Mouse (Mus musculus) myocyte (in vitro differentiated cells): ENCODE data around the gene Ptprm. TPM values are rescaled to one million over a fixed set of nuclear protein-coding genes. Genes with fewer than 3 reads are reported as not detected.

Experiments
- H3K27me3 ChIP-seq: one replicate; pipeline ENCODE4 v1.6.1; 2011; ENCODE audit not compliant: control insufficient read depth, insufficient read depth, insufficient read length
- H3K36me3 ChIP-seq: one replicate; pipeline ENCODE4 v1.6.1; 2011; ENCODE audit not compliant: control insufficient read depth, insufficient read depth
- H3K4me2 ChIP-seq: one replicate; pipeline ENCODE4 v1.6.1; 2011; ENCODE audit warnings: low read depth, control low read depth
- H3K4me3 ChIP-seq: one replicate; pipeline ENCODE4 v1.5.1; 2011; ENCODE audit warnings: mild to moderate bottlenecking, control low read depth, moderate library complexity
- H3K79me2 ChIP-seq: one replicate; pipeline ENCODE4 v1.6.1; 2011; ENCODE audit not compliant: control insufficient read depth, insufficient read depth
- H3ac ChIP-seq: one replicate; pipeline ENCODE4 v1.6.1; 2011; ENCODE audit not compliant: control insufficient read depth, insufficient read length
- CEBPB ChIP-seq: IDR thresholded peaks from 2 replicates; pipeline ENCODE4 v1.6.1; 2011; ENCODE audit warnings: mild to moderate bottlenecking, moderate library complexity; ENCODE audit not compliant: poor library complexity, insufficient read depth, severe bottlenecking
- E2F4 ChIP-seq: IDR thresholded peaks from one replicate; pipeline ENCODE4 v1.6.1; 2011; ENCODE audit warnings: mild to moderate bottlenecking, control low read depth, moderate library complexity; ENCODE audit not compliant: insufficient read depth
- MAX ChIP-seq: IDR thresholded peaks from one replicate; pipeline ENCODE4 v1.6.1; 2011; ENCODE audit warnings: low read depth, mild to moderate bottlenecking, control low read depth
- MYOD1 ChIP-seq, 3 experiments: IDR thresholded peaks; one replicate each; pipeline ENCODE4 v1.6.1; 2011; ENCODE audit warnings: control low read depth in 2 of 3, low read depth in 2 of 3, mild to moderate bottlenecking in 2 of 3, moderate library complexity in 1 of 3; ENCODE audit not compliant: insufficient read length in 2 of 3, control insufficient read depth in 1 of 3
- MYOG ChIP-seq, 3 experiments: IDR thresholded peaks; one replicate each; pipeline ENCODE4 v1.6.1; 2011; ENCODE audit warnings: control low read depth in 2 of 3, low read depth in 2 of 3, mild to moderate bottlenecking in 2 of 3; ENCODE audit not compliant: insufficient read length in 2 of 3, control insufficient read depth in 1 of 3, insufficient read depth in 1 of 3
- POLR2A ChIP-seq: IDR thresholded peaks from one replicate; pipeline ENCODE4 v1.6.1; 2011; ENCODE audit warnings: low read depth, mild to moderate bottlenecking, control low read depth, moderate library complexity; ENCODE audit not compliant: insufficient read length
- POLR2AphosphoS2 ChIP-seq: IDR thresholded peaks from one replicate; pipeline ENCODE4 v1.6.1; 2011; ENCODE audit warnings: low read depth, control low read depth; ENCODE audit not compliant: insufficient read length
- REST ChIP-seq: IDR thresholded peaks from one replicate; pipeline ENCODE4 v1.6.1; 2011; ENCODE audit warnings: mild to moderate bottlenecking, control low read depth, moderate library complexity; ENCODE audit not compliant: insufficient read depth, insufficient read length
- SRF ChIP-seq: IDR thresholded peaks from one replicate; pipeline ENCODE4 v1.6.1; 2011; ENCODE audit warnings: low read depth; ENCODE audit not compliant: control insufficient read depth, insufficient read length
- TCF12 ChIP-seq: IDR thresholded peaks from one replicate; pipeline ENCODE4 v1.6.1; 2011; ENCODE audit warnings: mild to moderate bottlenecking, control low read depth; ENCODE audit not compliant: poor library complexity, insufficient read depth, severe bottlenecking
- TCF3 ChIP-seq: IDR thresholded peaks from one replicate; pipeline ENCODE4 v1.6.1; 2011; ENCODE audit warnings: low read depth, control low read depth; ENCODE audit not compliant: insufficient read length
- USF1 ChIP-seq: IDR thresholded peaks from one replicate; pipeline ENCODE4 v1.6.1; 2011; ENCODE audit warnings: low read depth, mild to moderate bottlenecking, control low read depth, moderate library complexity
- polyA plus RNA-seq: library from polyadenylated mRNA; unstranded; fragments of >200 nt; fragmentation: generic; extraction: Trizol; gene quantifications from one replicate; pipeline ENCODE4 v1.2.1, GENCODE M21; 2012; ENCODE audit warnings: missing spikeins

Gene Ptprm
- polyA plus RNA-seq, 1 experiment = 6.5 TPM

- H3K79me2 ChIP-seq = no peaks in the 10 kb centered on the region
- TF ChIP-seq MYOD1 (IDR thresholded peaks at IDR 0.05; ENCODE audit: control insufficient read depth in 1 of 3, insufficient read length in 2 of 3, low read depth in 2 of 3) (no peak), TCF3 (no peak), POLR2AphosphoS2 (no peak), E2F4 (no peak), REST (no peak)
- no peaks in the 10 kb centered on the region for H3K27me3 ChIP-seq
These were observed 643.7 kb downstream of the Ptprm start for GRCm38 (mm10) chr17:66710568-66710967.

GRCm38 (mm10) chr17:66708748-66709147 is 645.5 kb downstream of the Ptprm start:
- Histone ChIP-seq H3K27me3 (no peaks in the 10 kb centered on the region), H3K4me3 (no peak overlapping the region), H3ac (no peak overlapping the region), H3K4me2 (no peak overlapping the region), H3K36me3 (no peaks in the 10 kb centered on the region), H3K79me2 (no peaks in the 10 kb centered on the region)
- TF ChIP-seq USF1 = no peak
- no peak for TF ChIP-seq POLR2AphosphoS2
- no peak for TF ChIP-seq POLR2A
- TF ChIP-seq SRF = no peak
- no peak for TF ChIP-seq CEBPB
- no peak for TF ChIP-seq MYOG (IDR thresholded peaks at IDR 0.05; ENCODE audit: control insufficient read depth in 1 of 3, insufficient read depth in 1 of 3, insufficient read length in 2 of 3, low read depth in 2 of 3)
- TF ChIP-seq MAX = no peak
- TF ChIP-seq TCF12 = no peak
- no peak for TF ChIP-seq MYOD1 (IDR thresholded peaks at IDR 0.05; ENCODE audit: control insufficient read depth in 1 of 3, insufficient read length in 2 of 3, low read depth in 2 of 3)
- TF ChIP-seq REST = no peak
- TF ChIP-seq TCF3 = no peak
- TF ChIP-seq E2F4 = no peak

More at GRCm38 (mm10) chr17:66710568-66710967, 643.7 kb downstream of the Ptprm start:
- H3ac ChIP-seq = no peak overlapping the region
- H3K4me3 ChIP-seq = no peak overlapping the region
- no peaks in the 10 kb centered on the region for H3K36me3 ChIP-seq
- no peak overlapping the region for H3K4me2 ChIP-seq

- no peak overlapping the region for H3K4me2 ChIP-seq
- no peaks in the 10 kb centered on the region for H3K36me3 ChIP-seq
These were observed 646.6 kb downstream of the Ptprm start for GRCm38 (mm10) chr17:66707684-66708083.

GRCm38 (mm10) chr17:66701358-66702184 is 652.7 kb downstream of the Ptprm start:
- Histone ChIP-seq H3K79me2 (no peaks in the 10 kb centered on the region), H3ac (no peak overlapping the region), H3K36me3 (no peaks in the 10 kb centered on the region), H3K4me2 (no peak overlapping the region), H3K27me3 (no peaks in the 10 kb centered on the region), H3K4me3 (no peak overlapping the region)
- TF ChIP-seq MYOG (IDR thresholded peaks at IDR 0.05; ENCODE audit: control insufficient read depth in 1 of 3, insufficient read depth in 1 of 3, insufficient read length in 2 of 3, low read depth in 2 of 3) = no peak
- TF ChIP-seq SRF = no peak

More at GRCm38 (mm10) chr17:66707684-66708083, 646.6 kb downstream of the Ptprm start:
- Histone ChIP-seq H3K4me3 (no peak overlapping the region), H3K27me3 (no peaks in the 10 kb centered on the region), H3K79me2 (no peaks in the 10 kb centered on the region), H3ac (no peak overlapping the region)
- TF ChIP-seq POLR2A (no peak), USF1 (no peak), E2F4 (no peak), POLR2AphosphoS2 (no peak)

GRCm38 (mm10) chr17:66699896-66700295 is 654.4 kb downstream of the Ptprm start:
- Histone ChIP-seq H3K79me2 (no peaks in the 10 kb centered on the region), H3K36me3 (no peaks in the 10 kb centered on the region), H3K4me2 (no peak overlapping the region), H3K27me3 (no peaks in the 10 kb centered on the region), H3K4me3 (no peak overlapping the region), H3ac (no peak overlapping the region)
- TF ChIP-seq MYOG (IDR thresholded peaks at IDR 0.05; ENCODE audit: control insufficient read depth in 1 of 3, insufficient read depth in 1 of 3, insufficient read length in 2 of 3, low read depth in 2 of 3) = no peak
- no peak for TF ChIP-seq TCF12
- no peak for TF ChIP-seq POLR2A
- no peak for TF ChIP-seq TCF3
- TF ChIP-seq POLR2AphosphoS2 = no peak
- TF ChIP-seq CEBPB = no peak
- TF ChIP-seq SRF = no peak
- TF ChIP-seq REST = no peak
- TF ChIP-seq E2F4 = no peak
- TF ChIP-seq MAX = no peak
- TF ChIP-seq MYOD1 (IDR thresholded peaks at IDR 0.05; ENCODE audit: control insufficient read depth in 1 of 3, insufficient read length in 2 of 3, low read depth in 2 of 3) = no peak
